Comparison of ENCODE assay signal across 19 mouse cellular contexts in genomic region chr1:88651668-88652067, GRCm38 (mm10).
"Had no signal": no experiment of that assay in that cellular context is flagged by ENCODE, and none has a peak within 500 bp of the region (broad histone marks: within the 10 kb centered on the region; RNA-seq: fewer than 3 reads in every experiment).

No protein-coding gene starts in this region.

- H3K27me3 ChIP-seq: midbrain, embryonic 12.5 days; neural tube, embryonic 13.5 days; neural tube, embryonic 15.5 days; stomach, embryonic 15.5 days had no signal

- H3K9ac ChIP-seq: lung, embryonic 14.5 days; midbrain, embryonic 12.5 days; neural tube, embryonic 13.5 days; neural tube, embryonic 15.5 days; stomach, embryonic 15.5 days had no signal

- ATAC-seq: midbrain, embryonic 16.5 days had no signal

- H3K9me3 ChIP-seq: midbrain, embryonic 10.5 days; midbrain, embryonic 12.5 days; neural tube, embryonic 13.5 days; neural tube, embryonic 15.5 days; stomach, embryonic 15.5 days had no signal

- H3K4me1 ChIP-seq: midbrain, embryonic 10.5 days; midbrain, embryonic 12.5 days; neural tube, embryonic 13.5 days; neural tube, embryonic 15.5 days; stomach, embryonic 15.5 days had no signal

- H3K4me2 ChIP-seq: lung, embryonic 14.5 days; midbrain, embryonic 12.5 days; neural tube, embryonic 13.5 days; neural tube, embryonic 15.5 days; stomach, embryonic 15.5 days had no signal

- H3K27ac ChIP-seq: midbrain, embryonic 10.5 days; midbrain, embryonic 12.5 days; neural tube, embryonic 13.5 days; neural tube, embryonic 15.5 days; stomach, embryonic 15.5 days; stomach, postnatal 0 days had no signal

- H3K36me3 ChIP-seq: midbrain, embryonic 10.5 days; midbrain, embryonic 12.5 days; neural tube, embryonic 13.5 days; neural tube, embryonic 15.5 days; stomach, embryonic 15.5 days had no signal

- DNase-seq: lung, adult 18-20 months; lung, embryonic 14.5 days; lung, postnatal 14 days; lung, postnatal 36 days; midbrain, embryonic 14.5 days; retina, postnatal 1 day; right cerebral cortex, adult 18-20 months; right cerebral cortex, postnatal 14 days; thymus, adult 2 months; thymus, postnatal 25 days; thymus, postnatal 4 days had no signal

- H3K4me3 ChIP-seq: midbrain, embryonic 10.5 days; midbrain, embryonic 12.5 days; myocyte; neural tube, embryonic 13.5 days; neural tube, embryonic 15.5 days; stomach, embryonic 15.5 days had no signal
